ENCODE assay signal across 9 mouse cellular contexts in the genomic region with DNA sequence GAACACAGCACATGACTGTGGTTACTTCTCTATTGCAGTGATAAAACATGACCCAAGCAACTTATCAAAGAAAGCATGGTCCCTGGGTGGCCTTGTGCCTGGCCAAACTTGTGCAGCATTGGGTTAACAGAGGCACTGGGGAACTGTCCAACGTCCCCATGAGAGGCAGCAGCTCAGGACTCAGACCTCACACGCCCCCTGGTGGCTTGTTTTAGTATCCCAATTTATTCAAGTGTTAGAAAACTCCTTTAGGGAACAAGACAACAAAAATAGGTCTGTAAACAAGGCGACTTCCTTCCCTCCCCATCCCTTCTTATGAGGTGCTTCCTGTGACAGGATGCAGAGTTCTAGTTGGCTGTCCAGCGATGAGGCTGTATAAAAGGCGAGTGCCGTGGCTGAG. TPM values are rescaled to one million over a fixed set of nuclear protein-coding genes. Genes with fewer than 3 reads are reported as not detected.
DNase-seq lines count a peak whose midpoint lies in the region; ATAC-seq lines count a peak whose summit lies in the region.
"Had no signal": no experiment of that assay in that cellular context is flagged by ENCODE, and none has a peak within 500 bp of the region (broad histone marks: within the 10 kb centered on the region; RNA-seq: fewer than 3 reads in every experiment).

No protein-coding gene starts in this region.

- H3K4me1 ChIP-seq in liver, embryonic 11.5 days (replicated peaks; ENCODE audit: control insufficient read depth, insufficient read depth, low read length): no peaks in the 10 kb centered on the region
- H3K4me1 ChIP-seq: limb, embryonic 12.5 days had no signal

- H3K4me3 ChIP-seq in liver, embryonic 11.5 days (ENCODE audit: low read depth, low read length): no peak overlapping the region
- H3K4me3 ChIP-seq: limb, embryonic 12.5 days had no signal

- H3K4me2 ChIP-seq in liver, embryonic 11.5 days: no peak overlapping the region
- H3K4me2 ChIP-seq: limb, embryonic 12.5 days had no signal

- no peaks in the 10 kb centered on the region for H3K9me3 ChIP-seq in liver, embryonic 11.5 days (ENCODE audit: control insufficient read depth, low read length)
- H3K9me3 ChIP-seq: limb, embryonic 12.5 days had no signal

- ATAC-seq in CD4-positive, CD25-positive, alpha-beta regulatory T cell, adult 4 months: no peak
- peak; percentile 49 to 79; a peak in 3 of 4 replicates for ATAC-seq in hematopoietic stem cell, adult 5-6 weeks (replicated peaks in 1 of 2; ENCODE audit: insufficient read depth in 1 of 2, low FRiP score in 2 of 2, low TSS enrichment in 1 of 2, low read depth in 1 of 2, poor library complexity in 2 of 2, severe bottlenecking in 2 of 2)
- 0 out of 2 replicates have a peak, but pooled peaks have one; percentile 45 for ATAC-seq in liver, embryonic 11.5 days (replicated peaks; ENCODE audit: low FRiP score)

- no peak overlapping the region for H3K27ac ChIP-seq in liver, embryonic 11.5 days (ENCODE audit: low read depth, low read length)
- H3K27ac ChIP-seq: limb, embryonic 12.5 days had no signal

- 29% methylated on average over 6 of the region's 6 CpGs for WGBS in liver, embryonic 11.5 days

- peaks cover 8% of the 10 kb centered on the region; the same call in 1 of the 2 replicates for H3K36me3 ChIP-seq in liver, embryonic 11.5 days (ENCODE audit: control insufficient read depth, insufficient read depth, low read length)

- H3K27me3 ChIP-seq in liver, embryonic 11.5 days (replicated peaks; ENCODE audit: control insufficient read depth, insufficient read depth, low read length): no peaks in the 10 kb centered on the region
- H3K27me3 ChIP-seq: limb, embryonic 12.5 days had no signal

- DNase-seq in CD4-positive, CD25-positive, alpha-beta regulatory T cell, adult 2 months (ENCODE audit: low read depth, low spot score): peak; percentile 65
- peak; percentile 24 for DNase-seq in ovary, postnatal 36 days (ENCODE audit: low spot score)
- DNase-seq in ovary, postnatal 10 days (ENCODE audit: low spot score): no peak
- peak; percentile 51 to 75 for DNase-seq in cerebellum, postnatal 25 days
- DNase-seq in liver, embryonic 11.5 days (ENCODE audit: low spot score): peak; percentile 41
- DNase-seq in retina, postnatal 7 days (ENCODE audit: low read depth, low spot score): peak; percentile 29

- no peak overlapping the region for H3K9ac ChIP-seq in liver, embryonic 11.5 days (ENCODE audit: low read depth, low read length)
- H3K9ac ChIP-seq: limb, embryonic 12.5 days had no signal

RNA-seq across cellular contexts. Expression of a gene that starts 8.7 kb away (rescaled TPM):
- 10 to 100 TPM; 15.5 to 21.6 TPM for polyA plus RNA-seq in CD4-positive, CD25-positive, alpha-beta regulatory T cell, adult 4 months (2017; shearing (Covaris generic))
- 25.4 and 37.1 TPM in 2 replicates for total RNA-seq in hematopoietic stem cell, adult 5-6 weeks (2017)
- 29.2 and 30.0 TPM in 2 replicates for polyA plus RNA-seq in liver, embryonic 11.5 days (2014; fragmentation: Nextera tagmentation; extraction: Ambion mirVana)

RNA-seq across cellular contexts. Expression of a gene that starts 27.0 kb away (rescaled TPM):
- not detected for polyA plus RNA-seq in CD4-positive, CD25-positive, alpha-beta regulatory T cell, adult 4 months (2017; shearing (Covaris generic))
- not detected in 2 replicates for total RNA-seq in hematopoietic stem cell, adult 5-6 weeks (2017)
- polyA plus RNA-seq in liver, embryonic 11.5 days (2014; fragmentation: Nextera tagmentation; extraction: Ambion mirVana): 0.27 and 0.65 TPM in 2 replicates

RNA-seq across cellular contexts. Expression of a gene that starts 38.3 kb away (rescaled TPM):
- polyA plus RNA-seq in CD4-positive, CD25-positive, alpha-beta regulatory T cell, adult 4 months (2017; shearing (Covaris generic)): 10 to 100 TPM; 22.1 to 31.7 TPM
- 14.4 and 17.3 TPM in 2 replicates for total RNA-seq in hematopoietic stem cell, adult 5-6 weeks (2017)
- polyA plus RNA-seq in liver, embryonic 11.5 days (2014; fragmentation: Nextera tagmentation; extraction: Ambion mirVana): 25.8 and 31.5 TPM in 2 replicates

RNA-seq across cellular contexts. Expression of a gene that starts 48.2 kb away (rescaled TPM):
- polyA plus RNA-seq in CD4-positive, CD25-positive, alpha-beta regulatory T cell, adult 4 months (2017; shearing (Covaris generic)): not detected
- not detected in 2 replicates for total RNA-seq in hematopoietic stem cell, adult 5-6 weeks (2017)
- polyA plus RNA-seq in liver, embryonic 11.5 days (2014; fragmentation: Nextera tagmentation; extraction: Ambion mirVana): not detected in 2 replicates
